Mouse (Mus musculus): ENCODE results near the gene Slc7a12.

Gene Slc7a12

DNA sequence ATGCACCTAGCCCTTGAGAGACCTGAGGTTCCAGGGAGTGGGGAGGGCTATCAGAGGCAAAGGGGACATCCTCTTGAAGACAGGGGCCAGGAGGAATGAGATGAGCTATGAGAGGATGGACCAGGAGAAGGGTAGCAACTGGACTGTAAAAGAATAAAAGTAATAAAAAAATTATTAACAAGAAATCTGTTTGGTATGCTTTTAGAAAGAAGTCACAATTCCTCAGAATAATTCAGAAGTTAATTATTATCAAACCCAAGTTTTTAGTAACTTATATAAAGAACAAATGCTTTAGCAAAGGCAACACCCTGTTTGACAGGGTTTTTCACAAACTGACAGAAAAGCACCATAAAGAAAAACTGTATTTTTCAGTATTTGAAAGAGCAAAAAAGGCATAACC, at the start of gene Slc7a12:
Gene Slc7a12 (plus strand): TSS at position 301 of the 400 bp plus-strand sequence.
- DNase-seq (ENCODE audit: low spot score), result no peak

DNA sequence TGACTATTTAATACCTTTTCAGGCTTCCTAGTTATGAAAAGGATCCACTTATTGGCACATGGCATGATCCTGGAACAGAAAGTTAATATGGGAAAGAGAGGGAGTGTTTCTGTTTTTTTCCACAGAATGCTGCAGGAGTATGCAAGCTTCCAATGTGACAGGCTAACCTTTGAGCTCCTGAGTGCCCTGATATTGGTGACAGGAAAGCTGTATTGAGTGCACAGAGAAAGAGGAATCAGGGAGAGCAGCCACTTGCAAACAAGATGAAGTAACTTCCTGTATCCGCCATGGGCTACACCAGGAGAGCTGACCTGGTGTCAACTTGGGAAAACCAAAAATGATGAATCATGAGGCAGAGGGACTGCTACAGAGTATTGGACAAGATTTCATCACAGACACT, 48.1 kb upstream of the Slc7a12 start:
- no peak for DNase-seq (ENCODE audit: low spot score)

DNA sequence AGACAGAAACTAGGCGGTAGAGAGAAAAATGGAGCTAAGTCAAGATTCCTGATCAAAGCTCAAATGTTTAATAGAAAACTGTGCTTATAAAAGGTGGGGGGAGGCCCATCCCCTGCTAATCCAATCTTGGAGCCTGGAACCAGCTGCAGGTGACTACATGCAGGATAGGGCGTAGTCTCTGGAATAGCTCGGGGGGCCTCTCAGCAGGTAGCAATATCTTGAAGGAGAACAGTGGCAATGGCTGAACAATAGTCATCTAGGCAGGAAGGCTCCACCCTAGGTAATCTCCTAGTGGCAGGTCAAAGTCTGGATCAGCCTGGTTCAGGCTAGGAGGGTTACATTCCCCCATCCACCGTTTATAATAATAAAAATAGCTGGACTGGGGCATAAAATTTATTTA, 34.5 kb upstream of the Slc7a12 start:
- no peak for DNase-seq (ENCODE audit: low spot score)

DNA sequence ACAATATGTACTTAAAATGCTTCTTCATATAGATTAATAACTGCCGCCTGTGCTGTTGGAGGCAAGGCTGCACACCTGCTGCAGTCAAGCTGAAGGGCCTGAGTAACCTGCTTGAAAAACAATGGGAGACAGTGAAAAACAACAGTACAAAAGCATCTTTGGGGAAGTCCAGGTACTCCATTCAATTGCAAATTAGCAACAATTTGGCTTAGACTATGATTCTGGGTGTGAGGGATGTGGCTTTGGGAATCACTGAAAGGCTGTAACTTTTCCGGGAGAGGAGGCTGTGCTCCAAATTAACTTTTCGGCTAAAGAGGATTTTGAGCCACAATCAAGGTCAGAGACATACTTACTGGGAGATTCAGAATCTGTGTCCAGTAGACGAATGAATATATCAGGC, 33.8 kb upstream of the Slc7a12 start:
- no peak for DNase-seq (ENCODE audit: low spot score)
